Mouse (Mus musculus) liver, adult 2 months (tissue): ENCODE results near the gene Neurog1. TPM values are rescaled to one million over a fixed set of nuclear protein-coding genes. Genes with fewer than 3 reads are reported as not detected.

Source experiments
- DNase-seq: peaks from one replicate; pipeline ENCODE4 v3.0.0-alpha.2; 2011; ENCODE audit warnings: low read depth, low spot score; ENCODE audit errors: extremely low read depth
- H3K27ac ChIP-seq: fragments of 200-500 bp; replicated peaks from 2 replicates; pipeline ENCODE4 v1.5.1; 2012; ENCODE audit warnings: low read depth, mild to moderate bottlenecking, control low read depth, inconsistent platforms, low read length; ENCODE audit not compliant: insufficient read depth
- H3K27me3 ChIP-seq: fragments of 200-500 bp; 2 replicates; pipeline ENCODE4 v1.6.1; 2012; ENCODE audit warnings: mild to moderate bottlenecking, moderate library complexity, low read length, inconsistent platforms; ENCODE audit not compliant: control insufficient read depth, insufficient read depth
- H3K36me3 ChIP-seq: fragments of 200-500 bp; 2 replicates; pipeline ENCODE4 v1.6.1; 2012; ENCODE audit warnings: low read length, inconsistent platforms; ENCODE audit not compliant: control insufficient read depth, insufficient read depth
- H3K4me1 ChIP-seq: fragments of 200-500 bp; 2 replicates; pipeline ENCODE4 v1.6.1; 2011; ENCODE audit warnings: low read length; ENCODE audit not compliant: control insufficient read depth, insufficient read depth
- H3K4me3 ChIP-seq: fragments of 200-500 bp; 2 replicates; pipeline ENCODE4 v1.5.1; 2011; ENCODE audit warnings: low read depth, mild to moderate bottlenecking, control low read depth, low read length, moderate library complexity; ENCODE audit not compliant: insufficient read depth
- H3K79me2 ChIP-seq: fragments of 200-500 bp; 2 replicates; pipeline ENCODE4 v1.6.1; 2012; ENCODE audit warnings: inconsistent platforms, mild to moderate bottlenecking, low read length, moderate library complexity; ENCODE audit not compliant: control insufficient read depth, insufficient read depth
- H3K9ac ChIP-seq: fragments of 200-500 bp; 2 replicates; pipeline ENCODE4 v1.6.1; 2012; ENCODE audit warnings: low read depth, mild to moderate bottlenecking, control low read depth, inconsistent platforms, low read length
- CTCF ChIP-seq: fragments of 200-500 bp; IDR thresholded peaks from 2 replicates; pipeline ENCODE4 v1.5.1; 2011; ENCODE audit warnings: low read depth, low read length, control low read depth
- POLR2A ChIP-seq: fragments of 200-500 bp; IDR thresholded peaks from 2 replicates; pipeline ENCODE4 v1.6.1; 2011; ENCODE audit warnings: low read length, control low read depth; ENCODE audit not compliant: insufficient read depth; ENCODE audit errors: extremely low read depth
- WGBS: fragments of 180-500 bp; shearing (Covaris S2); methylation state at CpG from one replicate; pipeline ENCODE4 v1.1.7; 2018; 5-methylcytosine and 5-hydroxymethylcytosine counted together
- polyA plus RNA-seq: library from polyadenylated mRNA; depleted of rRNA; stranded (reverse); fragments of >200 nt; gene quantifications from 2 replicates; pipeline ENCODE4 v1.2.3, GENCODE M21; 2012
- total RNA-seq: library from RNA; depleted of rRNA; stranded (reverse); fragments of >200 nt; gene quantifications from 2 replicates; pipeline ENCODE4 v1.2.3, GENCODE M21; 2014

Gene Neurog1
- total and polyA plus RNA-seq, 2 experiments, result not detected

DNA sequence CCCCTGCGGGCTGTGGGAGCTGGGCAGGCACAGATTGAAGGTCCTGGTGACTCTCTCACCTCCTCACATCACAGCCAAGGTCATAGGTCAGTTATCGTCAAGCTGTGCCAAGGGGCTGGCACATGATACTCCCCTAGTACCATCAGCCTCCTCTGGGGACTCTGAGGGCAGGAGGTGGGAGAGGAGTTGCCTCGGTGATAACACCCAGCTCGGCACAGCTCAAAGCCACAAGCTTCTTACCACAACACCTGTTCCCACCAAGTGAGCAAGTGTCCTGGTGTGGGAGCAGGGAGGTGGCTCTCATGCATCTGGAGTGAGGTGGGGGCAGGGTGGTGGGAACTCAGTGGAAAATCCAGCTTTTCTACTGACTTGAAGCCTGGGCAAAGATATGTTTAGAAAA lies 10.3 kb upstream of the Neurog1 start:
- Histone ChIP-seq H3K4me1 (no peaks in the 10 kb centered on the region), H3K27me3 (peaks cover 10% of the 10 kb centered on the region; the same call in 1 of the 2 replicates), H3K27ac (no peak overlapping the region), H3K4me3 (no peak overlapping the region), H3K9ac (no peak overlapping the region), H3K36me3 (no peaks in the 10 kb centered on the region), H3K79me2 (no peaks in the 10 kb centered on the region)
- no peak for DNase-seq
- no peak for TF ChIP-seq POLR2A
- TF ChIP-seq CTCF, result no peak
- 44% methylated on average over 4 of the region's 4 CpGs for WGBS

GRCm38 (mm10) chr13:56260344-56260780 lies 8.4 kb upstream of the Neurog1 start:
- no peaks in the 10 kb centered on the region for H3K4me1 ChIP-seq
- H3K36me3 ChIP-seq, result no peaks in the 10 kb centered on the region
- H3K9ac ChIP-seq, result no peak overlapping the region
- DNase-seq, result no peak
- H3K4me3 ChIP-seq, result no peak overlapping the region
- no peak overlapping the region for H3K27ac ChIP-seq
- no peaks in the 10 kb centered on the region for H3K79me2 ChIP-seq
- TF ChIP-seq CTCF, result no peak
- no peak for TF ChIP-seq POLR2A
- peaks cover 15% of the 10 kb centered on the region; the same call in 1 of the 2 replicates for H3K27me3 ChIP-seq
- 5% methylated on average over 17 of the region's 17 CpGs for WGBS

GRCm38 (mm10) chr13:56259926-56260250 lies 7.9 kb upstream of the Neurog1 start:
- peaks cover 19% of the 10 kb centered on the region; the same call in 1 of the 2 replicates for H3K27me3 ChIP-seq
- H3K36me3 ChIP-seq, result no peaks in the 10 kb centered on the region
- H3K9ac ChIP-seq, result no peak overlapping the region
- DNase-seq, result no peak
- H3K79me2 ChIP-seq, result no peaks in the 10 kb centered on the region
- H3K4me1 ChIP-seq, result no peaks in the 10 kb centered on the region
- no peak overlapping the region for H3K4me3 ChIP-seq
- WGBS, result 3% methylated on average over 5 of the region's 5 CpGs
- no peak overlapping the region for H3K27ac ChIP-seq
- TF ChIP-seq POLR2A (no peak), CTCF (no peak)

GRCm38 (mm10) chr13:56259021-56259925 lies 7.3 kb upstream of the Neurog1 start:
- peaks cover 19% of the 10 kb centered on the region; the same call in 1 of the 2 replicates for H3K27me3 ChIP-seq
- TF ChIP-seq CTCF, result no peak
- no peak for TF ChIP-seq POLR2A
- no peaks in the 10 kb centered on the region for H3K36me3 ChIP-seq
- H3K4me1 ChIP-seq, result no peaks in the 10 kb centered on the region
- H3K9ac ChIP-seq, result no peak overlapping the region
- 4% methylated on average over 55 of the region's 55 CpGs for WGBS
- no peaks in the 10 kb centered on the region for H3K79me2 ChIP-seq
- no peak overlapping the region for H3K4me3 ChIP-seq
- no peak overlapping the region for H3K27ac ChIP-seq
- DNase-seq, result no peak

- Histone ChIP-seq H3K79me2 (no peaks in the 10 kb centered on the region), H3K4me3 (no peak overlapping the region)
- WGBS, result 3% methylated on average over 52 of the region's 52 CpGs
Measured at GRCm38 (mm10) chr13:56258196-56259020, 6.4 kb upstream of the Neurog1 start.

More at GRCm38 (mm10) chr13:56258196-56259020, 6.4 kb upstream of the Neurog1 start:
- no peak overlapping the region for H3K9ac ChIP-seq
- DNase-seq, result no peak
- no peaks in the 10 kb centered on the region for H3K4me1 ChIP-seq
- no peak for TF ChIP-seq CTCF
- TF ChIP-seq POLR2A, result no peak
- H3K27ac ChIP-seq, result no peak overlapping the region
- peaks cover 22% of the 10 kb centered on the region; the same call in 1 of the 2 replicates for H3K27me3 ChIP-seq
- H3K36me3 ChIP-seq, result no peaks in the 10 kb centered on the region
